Mouse (Mus musculus) left cerebral cortex, postnatal 36 days (tissue): ENCODE data around the gene Dapp1. TPM values are rescaled to one million over a fixed set of nuclear protein-coding genes. Genes with fewer than 3 reads are reported as not detected.
A peak's percentile ranks its signal among the peaks of the same experiment; 100 is the strongest.
"Not testable (repeated sequence)": the region's sequence is repeated elsewhere in the genome, so short reads cannot be mapped to it uniquely, and the experiment has no call there.

Experiments used
- DNase-seq, 2 experiments: peaks; one replicate each; pipeline ENCODE4 v3.0.0; 2021 to 2022; ENCODE audit warnings: low spot score in 2 of 2, mixed read lengths in 1 of 2
- intact Hi-C: fragments of 180-260 bp; cut with DNase I; formaldehyde crosslinking; loops from one replicate; pipeline ENCODE4 v1.15.1; 2025
- total RNA-seq, 2 experiments: library from RNA; stranded (reverse); gene quantifications; 2 replicates each; pipeline ENCODE4 v1.2.3; 2021

Gene Dapp1
- total RNA-seq, 2 experiments from 2014 or later, result 2.6 to 3.4 TPM

DNA sequence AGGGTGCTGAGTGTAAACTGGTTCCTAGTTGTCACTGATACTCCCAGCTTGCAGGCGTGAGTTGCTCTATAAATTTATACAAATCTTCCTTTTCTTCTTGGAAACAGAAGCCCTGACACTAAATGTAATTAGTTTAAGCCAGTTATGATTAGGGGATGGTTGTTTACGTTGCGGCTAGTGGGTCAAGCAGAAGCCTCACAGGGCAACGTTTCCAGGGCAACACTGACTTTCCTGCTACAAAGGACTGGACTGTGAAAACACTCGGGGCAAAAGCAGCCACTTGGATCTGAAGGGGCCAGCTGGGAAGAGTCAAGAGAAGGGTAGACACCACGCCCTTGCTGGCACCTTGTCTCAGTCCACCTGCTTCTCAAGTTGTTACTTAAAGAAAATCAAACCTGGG is 44.8 kb downstream of the Dapp1 start:
- intact Hi-C loops, result loop anchor here (5.0 kb wide), 2 partner anchors 56 to 206 kb away; partner anchors contain the start of genes Mttp and Trmt10a
- DNase-seq, result no peak

DNA sequence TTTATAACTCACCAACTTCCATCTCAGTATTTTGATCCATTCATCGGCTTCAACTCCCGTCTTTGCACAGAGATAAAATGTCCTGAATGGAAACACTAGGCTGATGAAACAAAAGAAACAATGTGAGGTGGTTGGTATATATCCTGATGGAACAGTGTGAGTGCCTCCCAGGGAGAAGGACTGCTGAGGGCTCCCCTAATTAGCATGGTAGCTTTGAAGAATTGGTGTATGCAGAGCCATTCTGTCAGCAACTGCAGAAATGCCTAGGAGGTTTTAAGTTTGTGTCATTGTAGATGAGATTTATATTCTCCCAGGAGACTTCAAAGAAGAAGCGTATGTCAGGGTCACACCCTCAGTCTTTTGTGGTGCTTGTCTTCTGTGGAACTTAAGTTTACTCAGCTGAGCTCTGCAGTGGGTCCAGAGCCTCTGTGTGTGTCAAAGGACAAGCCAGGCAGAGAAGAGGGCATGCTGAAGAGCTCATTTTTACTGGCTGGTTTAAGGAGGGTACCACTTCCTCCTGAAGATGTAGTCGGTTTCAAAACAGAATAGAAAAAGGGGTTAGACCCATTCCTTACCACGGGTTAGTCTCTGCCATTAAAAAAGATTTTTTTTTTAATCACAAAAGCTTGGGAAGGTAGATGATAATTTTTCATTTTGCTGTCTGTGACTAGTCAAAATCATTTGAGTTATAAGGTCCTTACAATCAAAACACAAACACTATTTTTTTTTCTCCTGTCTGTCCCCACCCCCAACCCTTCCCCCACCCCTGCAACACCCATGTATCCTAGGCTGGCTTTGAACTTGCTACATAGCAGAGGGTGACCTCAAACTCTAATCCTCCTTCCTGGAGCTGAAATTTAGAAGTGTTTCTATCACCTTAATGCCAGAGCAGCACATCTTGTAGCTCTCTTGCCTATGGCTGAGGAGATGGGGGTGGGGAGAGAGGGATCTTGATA is 45.5 kb downstream of the Dapp1 start:
- no peak for DNase-seq
- intact Hi-C loops, result loop anchor here (5.0 kb wide), 2 partner anchors 56 to 206 kb away; partner anchors contain the start of genes Mttp and Trmt10a

DNA sequence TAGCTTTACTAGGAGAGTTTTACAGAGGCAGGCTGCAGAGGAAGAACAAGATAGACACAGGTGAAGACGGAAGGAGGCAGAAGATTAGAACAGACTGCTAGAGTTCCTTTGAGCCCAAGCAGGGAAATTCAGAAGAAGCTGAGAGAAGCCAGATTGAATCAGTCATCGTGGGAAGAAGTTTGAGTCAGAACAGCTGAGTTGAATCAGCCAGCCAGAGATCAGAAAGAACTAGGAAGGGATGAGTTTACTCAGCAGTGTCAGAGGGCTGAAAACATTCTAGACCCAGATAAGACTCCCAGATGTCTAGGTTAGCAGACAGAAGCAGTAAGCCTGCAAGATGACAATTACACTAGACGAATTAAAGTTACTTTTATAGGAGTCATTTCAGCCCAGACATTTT is 47.4 kb downstream of the Dapp1 start:
- intact Hi-C loops, result no loop called here
- DNase-seq, result no peak

DNA sequence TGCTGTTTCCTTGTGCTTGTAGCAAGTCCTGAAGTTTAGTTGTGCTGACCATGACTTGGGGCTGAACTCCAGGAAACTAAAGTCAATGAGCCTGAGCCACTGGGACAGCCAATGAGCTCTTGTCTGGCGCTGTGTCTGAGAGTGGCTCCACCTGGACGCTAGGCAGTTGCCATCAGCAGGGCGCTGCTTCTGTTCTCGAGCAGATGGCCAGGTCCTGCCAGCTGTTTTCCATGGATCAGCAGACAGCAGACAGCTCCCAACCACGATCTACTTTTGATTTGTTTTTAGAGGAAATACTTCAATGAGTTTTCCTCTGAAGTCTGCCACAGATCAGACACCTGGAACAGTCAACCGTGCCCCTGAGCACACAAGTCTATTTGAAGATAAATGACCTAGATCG is 48.6 kb downstream of the Dapp1 start:
- intact Hi-C loops, result no loop called here
- no peak for DNase-seq

DNA sequence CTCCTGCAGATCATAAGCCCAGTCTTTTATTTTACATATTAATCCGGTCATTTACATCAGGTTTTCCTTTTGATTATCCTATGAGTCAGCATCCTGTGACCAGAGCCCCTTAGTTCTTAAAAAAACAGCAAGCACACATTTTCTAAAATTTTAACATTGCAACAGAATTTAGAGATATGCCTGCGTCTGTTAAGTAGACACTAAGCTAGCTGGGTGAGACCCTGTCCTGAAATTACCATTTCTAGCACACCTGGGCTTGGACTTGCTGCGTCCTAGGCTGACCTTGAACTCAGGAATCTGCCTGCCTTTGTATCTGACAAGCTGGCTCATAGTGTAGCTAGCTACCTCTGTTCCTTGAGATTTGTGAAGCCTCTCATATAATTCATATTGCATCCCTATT is 51.4 kb downstream of the Dapp1 start:
- intact Hi-C loops, result no loop called here
- no peak for DNase-seq

DNA sequence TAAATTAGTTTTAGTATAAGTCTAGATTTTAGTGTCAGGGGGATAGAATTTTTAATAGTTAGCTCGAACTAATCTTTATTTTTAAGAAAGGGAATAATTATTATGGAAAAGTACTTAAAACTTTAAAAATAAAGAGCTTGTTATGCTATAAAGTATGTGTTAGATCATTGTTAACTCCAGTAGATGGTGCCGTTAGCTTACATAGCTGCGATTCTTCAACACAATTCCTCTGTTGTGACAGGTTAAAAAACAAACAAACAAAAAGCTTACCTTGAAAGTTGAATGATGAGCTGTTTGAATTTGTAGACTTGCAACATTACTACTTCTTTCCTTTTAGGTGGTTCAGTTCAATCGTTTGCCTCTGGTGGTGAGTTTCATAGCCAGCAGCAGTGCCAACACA is 54.3 kb downstream of the Dapp1 start:
- intact Hi-C loops, result no loop called here
- DNase-seq, result no peak

DNA sequence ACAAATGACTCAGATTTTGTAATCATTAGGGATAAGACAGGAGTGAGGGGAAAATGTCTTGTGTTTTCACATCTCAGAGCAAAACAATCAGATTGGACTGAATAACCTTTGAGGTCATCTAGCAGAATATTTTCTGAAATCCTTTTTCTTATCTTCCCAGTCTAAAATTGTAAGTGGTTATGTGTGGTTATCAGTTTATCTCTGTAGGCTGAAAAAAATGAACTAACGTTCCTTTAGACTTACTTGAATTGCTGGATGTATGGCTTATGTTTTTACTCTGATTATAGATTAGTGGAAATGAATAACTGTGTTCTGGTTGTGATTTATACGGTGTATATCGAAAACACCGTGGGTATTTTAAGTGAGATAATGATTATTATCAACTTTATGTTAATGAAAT is 60.8 kb downstream of the Dapp1 start:
- intact Hi-C loops, result no loop called here
- DNase-seq, result no peak

DNA sequence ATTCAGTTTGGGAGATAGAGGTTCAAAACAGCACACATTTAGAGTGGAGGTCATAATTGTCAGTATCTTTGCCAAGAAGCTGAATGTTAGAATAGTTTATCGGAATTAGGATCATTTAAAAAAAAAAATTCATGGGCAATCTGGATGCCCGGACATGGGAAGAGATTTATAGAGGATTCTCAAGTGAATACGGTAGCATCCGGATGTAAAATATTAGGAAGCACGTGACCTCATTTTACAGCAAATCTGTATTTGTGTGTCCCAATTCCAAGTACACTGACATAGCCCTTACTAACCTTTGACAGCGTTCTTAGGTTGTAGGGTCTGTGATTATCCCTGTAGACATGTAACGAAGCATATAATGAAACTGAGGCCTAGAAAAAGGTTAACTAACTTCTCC is 61.9 kb downstream of the Dapp1 start:
- intact Hi-C loops, result loop anchor here (5.0 kb wide), 1 partner anchor 223 kb away; the partner anchor contains the start of genes Mttp and Trmt10a

DNA sequence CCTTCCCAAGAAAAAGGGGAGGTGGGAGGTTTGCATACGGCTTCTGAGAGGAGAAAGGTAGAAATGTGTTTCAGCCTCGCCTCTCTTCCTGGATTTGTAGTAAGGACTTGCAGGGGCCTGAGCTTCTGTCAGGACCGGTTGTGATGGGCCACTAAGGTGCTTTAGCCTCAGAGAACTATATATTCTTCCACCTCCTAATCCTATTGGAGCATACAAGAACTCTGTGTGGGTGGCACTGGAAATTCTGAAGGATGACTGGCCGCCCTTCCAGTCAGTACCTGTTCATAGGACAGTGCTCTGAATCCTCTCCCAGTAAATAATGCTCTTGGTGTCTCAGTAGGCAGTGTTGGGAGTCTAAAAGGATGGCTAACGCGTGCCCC is 62.4 kb downstream of the Dapp1 start:
- intact Hi-C loops, result loop anchor here (1.0 to 5.0 kb wide), 2 partner anchors 52 to 223 kb away; partner anchors contain the start of genes Dnajb14, Mttp and Trmt10a
- peak in 1 of 2 experiments; percentile 15 for DNase-seq

More for the DNA sequence above, 61.9 kb downstream of the Dapp1 start:
- no peak for DNase-seq

DNA sequence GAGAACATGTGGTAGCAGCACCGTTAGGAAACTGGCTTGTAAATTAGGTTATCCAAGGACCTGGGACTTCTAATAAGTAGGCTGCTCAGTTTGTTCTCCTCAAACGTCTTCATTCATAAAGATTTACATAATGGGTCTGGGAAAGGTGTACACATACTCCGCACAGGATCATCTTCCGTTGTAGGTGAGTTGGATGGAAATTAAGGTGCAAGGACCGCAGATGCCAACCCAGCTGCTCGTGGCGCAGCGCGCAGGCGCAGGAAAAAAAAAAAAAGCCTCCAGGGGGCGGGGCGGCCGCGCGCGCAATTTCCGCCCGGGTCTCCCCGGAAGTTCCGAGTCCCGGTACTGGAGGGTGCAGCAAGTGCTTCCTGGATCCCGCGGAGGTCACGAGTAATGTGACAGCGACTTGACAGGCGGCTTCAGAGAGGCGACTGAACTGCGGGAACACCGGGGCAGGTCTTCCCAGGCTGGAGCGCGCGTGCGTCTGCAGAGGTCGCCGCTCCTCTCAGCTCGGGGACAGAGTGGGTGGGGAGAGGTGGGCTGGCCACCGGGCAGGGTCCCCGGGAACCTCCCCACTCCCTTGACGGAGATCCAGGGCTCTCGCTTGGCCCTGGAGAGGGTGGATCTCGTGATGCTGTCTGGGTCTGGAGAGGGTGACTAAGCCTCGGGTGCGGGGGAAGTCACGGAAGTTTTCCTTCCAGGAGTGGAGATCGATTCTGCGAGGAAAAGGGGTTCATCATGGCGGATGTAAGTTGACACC is 63.0 kb downstream of the Dapp1 start, which contains the start of gene Lamtor3:
Gene Lamtor3, plus strand, starts transcription at position 335 of the 760 bp plus-strand sequence.
- intact Hi-C loops, result loop anchor here (1.0 to 5.0 kb wide), 2 partner anchors 51 to 224 kb away; partner anchors contain the start of genes Dnajb14, Mttp and Trmt10a
- peak; percentile 86 to 90 for DNase-seq

DNA sequence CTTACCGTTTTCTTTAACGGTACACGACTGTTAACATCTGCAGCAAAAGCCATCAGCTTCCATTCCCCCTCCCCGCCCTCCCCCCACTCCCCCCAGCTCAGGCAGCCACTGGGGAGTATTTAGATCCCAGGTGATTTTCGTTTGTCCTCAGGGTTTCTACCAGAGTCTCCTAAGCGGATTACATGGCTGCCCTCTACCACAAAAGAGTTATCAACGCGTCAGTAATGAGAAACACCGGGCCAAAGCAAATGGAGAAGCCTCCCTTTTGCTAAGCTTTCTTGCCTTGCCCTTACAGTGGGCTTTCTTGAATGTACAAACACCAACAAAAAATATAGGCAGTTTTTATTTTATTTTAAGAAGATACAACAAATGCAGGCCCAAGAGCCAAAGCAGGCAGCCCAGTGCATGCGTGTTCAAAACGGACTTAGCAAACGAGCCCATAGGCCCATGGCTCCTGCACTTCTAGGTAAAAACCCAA is 63.6 kb downstream of the Dapp1 start:
- intact Hi-C loops, result loop anchor here (1.0 to 5.0 kb wide), 2 partner anchors 50 to 225 kb away; partner anchors contain the start of genes Dnajb14, Mttp and Trmt10a
- no peak for DNase-seq

DNA sequence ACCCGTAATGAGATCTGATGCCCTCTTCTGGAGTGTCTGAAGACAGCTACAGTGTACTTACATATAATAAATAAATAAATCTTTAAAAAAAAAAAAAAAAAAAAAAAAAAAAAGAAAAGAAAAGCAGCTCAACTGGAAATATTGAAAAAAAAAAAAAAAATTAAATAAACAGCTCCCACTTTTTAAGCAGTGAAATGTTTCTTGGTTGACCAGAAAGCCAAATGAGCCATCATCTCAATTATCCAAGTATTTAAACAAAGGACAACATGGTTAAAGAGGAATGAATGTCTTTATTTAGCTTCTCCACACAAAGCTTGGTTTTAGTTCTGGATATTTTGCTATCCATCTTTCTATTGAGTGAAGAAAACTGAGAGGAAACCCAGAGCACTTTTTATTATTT is 66.8 kb downstream of the Dapp1 start:
- DNase-seq, intact Hi-C loops: not testable (repeated sequence)

DNA sequence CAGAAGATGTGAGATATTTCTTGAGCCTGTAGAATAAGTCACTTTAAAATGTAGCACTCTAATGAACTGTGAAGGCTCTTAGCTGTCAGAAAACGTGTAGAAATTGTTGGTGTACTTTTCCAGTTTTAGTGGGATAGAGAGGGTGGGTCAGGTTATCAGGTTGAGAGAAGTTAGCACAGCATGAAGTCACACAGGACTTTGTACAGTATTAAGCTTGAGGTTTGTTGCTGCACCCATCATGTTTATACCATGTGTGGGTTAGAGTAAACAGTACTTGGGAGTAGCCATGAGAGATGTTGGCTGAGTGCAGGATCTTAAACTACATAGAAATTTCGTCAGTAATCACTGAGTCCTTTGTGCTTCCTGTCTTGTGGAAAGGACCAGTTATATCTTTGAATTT is 68.3 kb downstream of the Dapp1 start:
- intact Hi-C loops, result no loop called here
- DNase-seq, result no peak

DNA sequence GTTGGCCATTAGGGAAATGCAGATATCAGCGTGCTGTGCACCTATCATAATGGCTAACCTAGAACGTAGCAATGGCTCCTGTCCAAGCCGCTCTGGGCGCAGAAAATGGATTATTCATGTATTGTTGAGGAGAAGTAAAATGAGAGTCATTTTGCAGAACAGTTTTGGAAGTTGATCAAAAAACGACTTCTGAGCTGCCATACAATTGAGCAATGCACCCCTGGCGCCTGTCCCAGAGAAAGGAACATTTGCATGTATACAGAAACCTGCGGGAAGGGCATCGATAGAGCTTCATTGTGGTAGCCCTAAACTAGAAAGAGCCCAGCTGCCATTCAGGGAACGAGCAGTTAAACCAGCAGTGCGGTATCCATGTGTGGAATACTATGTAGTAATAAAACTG is 81.2 kb downstream of the Dapp1 start:
- no peak for DNase-seq

DNA sequence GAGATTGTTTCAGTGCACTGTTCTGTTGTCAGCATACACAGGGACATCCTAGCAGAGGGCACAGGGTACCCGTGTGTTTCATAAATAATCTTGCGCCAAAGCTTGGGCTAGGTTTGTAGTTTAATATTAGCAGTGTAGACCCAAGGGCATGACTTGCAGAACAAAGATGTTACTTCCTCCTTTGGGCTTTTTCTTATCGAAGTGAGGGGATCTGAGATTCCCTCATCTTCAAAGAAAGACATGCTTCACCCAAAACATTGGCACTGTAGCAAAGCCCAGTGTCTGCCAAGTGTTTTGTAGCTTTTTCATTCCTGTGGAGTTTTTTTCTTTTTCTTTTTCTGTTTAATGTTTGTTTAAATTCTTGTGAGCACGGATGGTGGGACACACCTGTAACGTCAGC is 83.7 kb downstream of the Dapp1 start:
- intact Hi-C loops, result no loop called here

More for the DNA sequence above, 81.2 kb downstream of the Dapp1 start:
- intact Hi-C loops, result no loop called here

DNA sequence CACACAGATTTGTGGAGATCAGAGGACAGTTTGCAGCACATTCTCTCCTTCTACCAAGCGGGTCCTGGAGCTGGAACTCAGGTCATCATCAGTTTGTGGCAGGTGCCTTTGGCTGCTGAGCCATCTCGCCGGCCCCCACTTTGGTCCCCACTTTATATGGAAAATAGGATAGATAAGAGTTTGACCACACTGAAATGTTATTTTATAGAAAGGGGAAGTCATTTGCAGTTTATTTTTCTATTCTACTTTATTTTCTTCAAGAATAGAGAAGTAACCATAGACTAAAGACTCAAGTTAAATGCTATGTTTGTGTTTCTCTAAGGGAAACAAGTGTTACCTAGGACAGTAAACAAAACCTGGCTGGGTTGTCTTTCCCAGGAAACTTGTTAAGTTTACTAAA is 84.5 kb downstream of the Dapp1 start:
- intact Hi-C loops, result no loop called here

More for the DNA sequence above, 83.7 kb downstream of the Dapp1 start:
- DNase-seq, result no peak

DNA sequence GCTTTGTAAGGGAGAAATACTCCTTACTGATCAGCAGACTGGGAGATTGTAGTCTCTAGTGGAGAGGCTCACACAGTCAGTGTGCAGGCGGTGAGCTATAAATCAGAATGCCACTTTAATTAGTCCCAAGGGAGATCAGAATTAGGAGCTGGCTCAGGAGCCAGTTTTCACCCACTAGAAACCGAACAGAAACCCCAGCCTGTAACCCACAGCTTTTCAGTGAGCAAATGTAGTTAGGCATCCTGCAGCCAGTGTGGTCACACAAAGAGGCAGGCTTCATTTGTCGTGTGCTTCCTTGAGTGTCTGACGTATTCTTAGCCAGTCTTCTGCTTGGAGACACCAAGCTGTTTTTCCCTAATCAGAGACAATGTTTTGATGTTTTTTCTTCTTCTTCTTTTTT is 85.0 kb downstream of the Dapp1 start:
- DNase-seq, result no peak
- intact Hi-C loops, result no loop called here

More for the DNA sequence above, 84.5 kb downstream of the Dapp1 start:
- no peak for DNase-seq

DNA sequence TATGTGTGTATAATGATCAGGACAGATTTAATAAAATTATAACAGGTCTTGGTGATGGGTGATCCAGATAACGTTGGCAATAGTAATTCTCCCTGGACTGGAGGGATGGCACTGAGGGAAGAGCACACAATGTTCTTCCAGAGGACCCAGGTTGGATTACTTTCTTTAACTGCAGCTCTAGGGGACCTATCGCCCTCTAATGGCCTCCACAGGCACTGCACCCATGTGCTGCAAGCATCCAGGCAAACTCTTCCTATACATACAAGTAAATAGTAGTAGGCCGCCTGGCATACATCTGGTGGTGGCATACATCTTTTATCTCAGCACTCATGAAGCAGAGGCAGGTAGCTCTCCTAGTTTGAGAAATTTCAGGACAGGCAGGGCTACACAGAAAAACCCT is 86.1 kb downstream of the Dapp1 start:
- no peak for DNase-seq
- intact Hi-C loops, result no loop called here

DNA sequence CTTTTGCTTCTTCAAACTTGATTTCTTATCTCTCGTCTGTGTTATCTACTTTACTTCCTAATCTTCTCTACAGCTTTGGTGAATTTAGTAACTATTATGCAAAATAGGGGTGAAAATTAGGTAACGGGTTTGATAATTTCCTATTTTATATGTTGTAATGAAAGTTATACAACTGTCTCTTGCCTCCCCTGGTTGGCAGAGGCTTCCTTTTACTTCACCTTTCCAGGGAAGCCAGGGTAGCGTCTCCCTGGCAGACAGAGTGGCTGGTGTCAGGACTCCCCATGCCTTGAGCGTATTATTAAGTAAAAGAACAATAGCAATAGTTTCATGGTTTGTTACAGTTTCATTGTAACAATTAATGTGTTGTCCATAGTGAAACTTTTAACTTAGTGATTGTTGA is 87.6 kb downstream of the Dapp1 start:
- DNase-seq, result no peak
- intact Hi-C loops, result no loop called here

DNA sequence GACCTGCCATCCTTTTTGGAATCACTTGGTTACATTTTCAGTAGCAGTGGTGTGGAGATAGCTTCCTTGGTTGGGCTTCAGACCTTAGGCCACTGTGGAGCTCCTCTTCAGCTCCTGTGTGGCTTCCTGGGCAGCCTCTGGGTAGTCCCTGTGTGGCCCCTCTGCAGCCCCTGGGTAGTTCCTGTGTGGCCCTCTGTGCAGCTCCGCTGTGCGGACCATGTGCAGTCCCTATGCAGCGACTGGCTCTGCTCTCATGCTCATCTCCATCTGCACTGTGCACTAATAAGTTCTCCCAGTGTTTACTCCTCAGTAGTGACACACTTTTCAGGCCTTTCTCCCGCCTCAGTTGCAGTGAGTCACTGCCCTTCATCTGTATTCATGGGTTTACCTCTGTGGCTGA is 89.2 kb downstream of the Dapp1 start:
- DNase-seq, result no peak
- intact Hi-C loops, result no loop called here
